Mouse (Mus musculus): ENCODE measurements around the gene Tacc2. TPM values are rescaled to one million over a fixed set of nuclear protein-coding genes. Genes with fewer than 3 reads are reported as not detected.

Tacc2 gene
- polyA plus RNA-seq, 1 experiment from 2014 or later = 34.7 TPM

- H3K4me3 ChIP-seq (ENCODE audit: low read depth, low read length) = no peak overlapping the region
- H3K27ac ChIP-seq (replicated peaks; ENCODE audit: low read depth, low read length) = no peak overlapping the region
- WGBS = 63% methylated on average over 9 of the region's 9 CpGs
- H3K4me1 ChIP-seq (ENCODE audit: control insufficient read depth, insufficient read depth, low read length) = 0 out of 2 replicates have a peak, but pooled peaks cover 2% of the 10 kb centered on the region
- H3K27me3 ChIP-seq (ENCODE audit: control insufficient read depth, insufficient read depth, low read length) = no peaks in the 10 kb centered on the region
- no peaks in the 10 kb centered on the region; the same call in 1 of the 2 replicates for H3K36me3 ChIP-seq (ENCODE audit: control insufficient read depth, insufficient read depth, low read length)
- no peak for DNase-seq (ENCODE audit: low spot score)
- no peak for ATAC-seq (ENCODE audit: insufficient number of reproducible peaks, low FRiP score, low TSS enrichment, low read depth)
- no peak overlapping the region for H3K4me2 ChIP-seq (ENCODE audit: low read depth, severe bottlenecking)
- no peak overlapping the region for H3K9ac ChIP-seq (ENCODE audit: low read length)
- no peaks in the 10 kb centered on the region for H3K9me3 ChIP-seq (ENCODE audit: control insufficient read depth, low read length)
Observed at GRCm38 (mm10) chr7:130708940-130709339, 131.7 kb downstream of the Tacc2 start.

DNA sequence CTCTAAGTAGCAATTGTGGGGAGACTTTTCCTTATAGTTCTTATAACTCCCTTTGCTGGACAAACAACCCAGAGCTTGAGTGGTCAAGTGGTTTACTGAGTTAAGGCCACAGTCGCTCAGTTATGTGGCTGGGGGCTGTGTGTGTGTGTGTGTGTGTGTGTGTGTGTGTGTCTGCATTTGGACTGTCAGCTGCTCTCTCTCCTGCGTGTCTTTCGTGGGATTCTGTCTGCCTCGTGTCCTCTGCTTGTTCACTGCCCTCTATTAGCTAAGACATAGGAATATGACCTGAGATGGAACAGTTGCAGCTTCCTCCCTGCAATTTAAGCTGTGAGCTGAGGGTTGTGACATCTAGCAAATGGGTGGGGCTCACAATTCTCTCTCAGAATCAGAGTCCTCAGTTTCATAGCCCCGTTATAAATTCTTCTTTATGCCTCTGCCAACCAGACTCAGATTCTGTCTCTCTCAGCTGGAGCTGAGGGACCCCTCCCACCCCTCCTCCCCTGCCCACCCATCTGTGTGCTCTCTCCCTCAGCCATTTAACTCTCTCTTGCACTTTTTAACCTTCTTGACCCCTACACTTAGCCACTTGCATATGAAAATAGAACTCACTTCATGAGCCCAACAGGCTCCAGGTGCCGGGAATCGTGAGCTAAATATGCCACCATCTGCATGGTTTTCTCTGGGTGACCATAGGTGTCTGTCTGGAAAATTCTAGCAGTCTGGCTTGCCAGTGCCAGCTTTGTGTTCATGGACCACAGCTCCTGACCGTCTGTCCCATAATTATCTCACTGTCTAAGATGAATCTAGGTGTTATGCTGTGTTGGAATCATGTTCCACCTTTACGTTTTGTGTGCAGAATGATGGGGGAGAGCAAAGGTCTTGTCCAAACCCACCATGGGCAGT is 132.4 kb downstream of the Tacc2 start:
- WGBS = 77% methylated on average over 9 of the region's 9 CpGs
- no peaks in the 10 kb centered on the region for H3K27me3 ChIP-seq (ENCODE audit: control insufficient read depth, insufficient read depth, low read length)

DNA sequence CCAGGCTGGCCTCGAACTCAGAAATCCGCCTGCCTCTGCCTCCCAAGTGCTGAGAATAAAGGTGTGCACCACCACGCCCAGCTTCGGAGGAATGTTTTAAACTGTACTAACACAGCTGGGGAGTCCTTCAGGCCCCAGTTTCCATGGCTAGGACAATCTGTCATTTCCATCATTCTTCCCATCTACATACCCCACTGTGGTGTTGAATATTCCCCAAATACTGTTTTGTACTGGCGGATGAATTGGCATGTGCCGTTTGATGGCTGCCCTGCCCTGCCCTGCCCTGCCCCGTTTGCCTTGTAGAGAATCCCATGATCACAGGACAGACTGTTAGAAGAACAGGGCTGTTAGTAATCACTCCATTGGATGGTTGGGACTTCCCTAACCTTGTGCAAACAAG is 134.6 kb downstream of the Tacc2 start:
- no peak overlapping the region for H3K4me3 ChIP-seq (ENCODE audit: low read depth, low read length)
- H3K27ac ChIP-seq (replicated peaks; ENCODE audit: low read depth, low read length) = no peak overlapping the region
- 93% methylated on average over 7 of the region's 7 CpGs for WGBS
- no peaks in the 10 kb centered on the region for H3K27me3 ChIP-seq (ENCODE audit: control insufficient read depth, insufficient read depth, low read length)
- no peaks in the 10 kb centered on the region for H3K9me3 ChIP-seq (ENCODE audit: control insufficient read depth, low read length)
- no peak overlapping the region for H3K9ac ChIP-seq (ENCODE audit: low read length)
- no peak for ATAC-seq (ENCODE audit: insufficient number of reproducible peaks, low FRiP score, low TSS enrichment, low read depth)
- no peak for DNase-seq (ENCODE audit: low spot score)
- H3K4me2 ChIP-seq (ENCODE audit: low read depth, severe bottlenecking) = no peak overlapping the region
- no peaks in the 10 kb centered on the region; the same call in 1 of the 2 replicates for H3K36me3 ChIP-seq (ENCODE audit: control insufficient read depth, insufficient read depth, low read length)
- H3K4me1 ChIP-seq (ENCODE audit: control insufficient read depth, insufficient read depth, low read length) = 0 out of 2 replicates have a peak, but pooled peaks cover 2% of the 10 kb centered on the region

More for the DNA sequence above, 132.4 kb downstream of the Tacc2 start:
- Histone ChIP-seq H3K27ac (replicated peaks; ENCODE audit: low read depth, low read length) (no peak overlapping the region), H3K4me1 (ENCODE audit: control insufficient read depth, insufficient read depth, low read length) (0 out of 2 replicates have a peak, but pooled peaks cover 2% of the 10 kb centered on the region), H3K9me3 (ENCODE audit: control insufficient read depth, low read length) (no peaks in the 10 kb centered on the region), H3K4me3 (ENCODE audit: low read depth, low read length) (no peak overlapping the region), H3K9ac (ENCODE audit: low read length) (no peak overlapping the region), H3K4me2 (ENCODE audit: low read depth, severe bottlenecking) (no peak overlapping the region), H3K36me3 (ENCODE audit: control insufficient read depth, insufficient read depth, low read length) (no peaks in the 10 kb centered on the region; the same call in 1 of the 2 replicates)
- DNase-seq (ENCODE audit: low spot score) (no peak), ATAC-seq (ENCODE audit: insufficient number of reproducible peaks, low FRiP score, low TSS enrichment, low read depth) (no peak)

- Histone ChIP-seq H3K4me2 (ENCODE audit: low read depth, severe bottlenecking) (no peak overlapping the region), H3K9ac (ENCODE audit: low read length) (no peak overlapping the region), H3K4me3 (ENCODE audit: low read depth, low read length) (no peak overlapping the region), H3K36me3 (ENCODE audit: control insufficient read depth, insufficient read depth, low read length) (no peaks in the 10 kb centered on the region), H3K27me3 (ENCODE audit: control insufficient read depth, insufficient read depth, low read length) (no peaks in the 10 kb centered on the region), H3K9me3 (ENCODE audit: control insufficient read depth, low read length) (no peaks in the 10 kb centered on the region), H3K4me1 (ENCODE audit: control insufficient read depth, insufficient read depth, low read length) (0 out of 2 replicates have a peak, but pooled peaks cover 2% of the 10 kb centered on the region), H3K27ac (replicated peaks; ENCODE audit: low read depth, low read length) (no peak overlapping the region)
- DNase-seq (ENCODE audit: low spot score) (no peak), ATAC-seq (ENCODE audit: insufficient number of reproducible peaks, low FRiP score, low TSS enrichment, low read depth) (no peak)
- 73% methylated on average over 6 of the region's 6 CpGs for WGBS
Observed at GRCm38 (mm10) chr7:130713319-130713718, 136.1 kb downstream of the Tacc2 start.

DNA sequence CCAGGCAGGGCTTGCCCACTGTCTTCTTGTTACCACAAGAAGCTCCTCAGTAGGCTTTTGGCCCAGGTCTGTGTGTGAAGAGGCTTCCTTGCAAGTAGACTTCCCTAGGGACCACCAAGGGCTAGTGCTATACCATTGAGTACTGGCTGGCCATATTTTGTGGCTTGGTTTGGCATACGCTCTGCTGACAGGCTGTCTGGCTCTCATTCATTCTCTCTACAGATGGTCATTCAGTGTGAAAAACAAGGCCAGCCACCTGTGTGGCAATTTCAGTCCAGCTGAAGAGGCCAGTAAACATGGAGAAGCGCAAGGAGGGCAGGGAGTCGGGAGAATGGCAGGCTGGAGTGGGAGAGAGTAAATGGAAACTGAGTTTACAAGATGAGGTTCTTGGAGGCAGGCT is 138.2 kb downstream of the Tacc2 start:
- no peak for ATAC-seq (ENCODE audit: insufficient number of reproducible peaks, low FRiP score, low TSS enrichment, low read depth)
- H3K9ac ChIP-seq (ENCODE audit: low read length) = no peak overlapping the region
- no peaks in the 10 kb centered on the region for H3K27me3 ChIP-seq (ENCODE audit: control insufficient read depth, insufficient read depth, low read length)
- no peak for DNase-seq (ENCODE audit: low spot score)
- H3K27ac ChIP-seq (replicated peaks; ENCODE audit: low read depth, low read length) = no peak overlapping the region
- H3K4me2 ChIP-seq (ENCODE audit: low read depth, severe bottlenecking) = no peak overlapping the region
- H3K4me3 ChIP-seq (ENCODE audit: low read depth, low read length) = no peak overlapping the region
- 91% methylated on average over 3 of the region's 3 CpGs for WGBS
- no peaks in the 10 kb centered on the region for H3K4me1 ChIP-seq (ENCODE audit: control insufficient read depth, insufficient read depth, low read length)
- no peaks in the 10 kb centered on the region for H3K36me3 ChIP-seq (ENCODE audit: control insufficient read depth, insufficient read depth, low read length)
- no peaks in the 10 kb centered on the region for H3K9me3 ChIP-seq (ENCODE audit: control insufficient read depth, low read length)

- no peak overlapping the region for H3K9ac ChIP-seq (ENCODE audit: low read length)
- no peak overlapping the region for H3K27ac ChIP-seq (replicated peaks; ENCODE audit: low read depth, low read length)
- no peaks in the 10 kb centered on the region for H3K36me3 ChIP-seq (ENCODE audit: control insufficient read depth, insufficient read depth, low read length)
- no peak for DNase-seq (ENCODE audit: low spot score)
- 94% methylated on average over 4 of the region's 4 CpGs for WGBS
- H3K4me3 ChIP-seq (ENCODE audit: low read depth, low read length) = no peak overlapping the region
- no peaks in the 10 kb centered on the region for H3K27me3 ChIP-seq (ENCODE audit: control insufficient read depth, insufficient read depth, low read length)
- H3K4me2 ChIP-seq (ENCODE audit: low read depth, severe bottlenecking) = no peak overlapping the region
- H3K9me3 ChIP-seq (ENCODE audit: control insufficient read depth, low read length) = no peaks in the 10 kb centered on the region
- no peak for ATAC-seq (ENCODE audit: insufficient number of reproducible peaks, low FRiP score, low TSS enrichment, low read depth)
- H3K4me1 ChIP-seq (ENCODE audit: control insufficient read depth, insufficient read depth, low read length) = peaks cover 3% of the 10 kb centered on the region
Observed at GRCm38 (mm10) chr7:130716341-130716740, 139.1 kb downstream of the Tacc2 start.

GRCm38 (mm10) chr7:130716989-130717388 is 139.8 kb downstream of the Tacc2 start:
- Histone ChIP-seq H3K4me2 (ENCODE audit: low read depth, severe bottlenecking) (no peak overlapping the region), H3K9ac (ENCODE audit: low read length) (no peak overlapping the region), H3K27ac (replicated peaks; ENCODE audit: low read depth, low read length) (no peak overlapping the region), H3K4me1 (ENCODE audit: control insufficient read depth, insufficient read depth, low read length) (peaks cover 3% of the 10 kb centered on the region), H3K27me3 (ENCODE audit: control insufficient read depth, insufficient read depth, low read length) (no peaks in the 10 kb centered on the region), H3K9me3 (ENCODE audit: control insufficient read depth, low read length) (no peaks in the 10 kb centered on the region), H3K36me3 (ENCODE audit: control insufficient read depth, insufficient read depth, low read length) (no peaks in the 10 kb centered on the region), H3K4me3 (ENCODE audit: low read depth, low read length) (no peak overlapping the region)
- 94% methylated on average over 6 of the region's 6 CpGs for WGBS
- DNase-seq (ENCODE audit: low spot score) (no peak), ATAC-seq (ENCODE audit: insufficient number of reproducible peaks, low FRiP score, low TSS enrichment, low read depth) (no peak)

- Histone ChIP-seq H3K4me3 (ENCODE audit: low read depth, low read length) (no peak overlapping the region), H3K9ac (ENCODE audit: low read length) (no peak overlapping the region; the same call in 1 of the 2 replicates), H3K9me3 (ENCODE audit: control insufficient read depth, low read length) (no peaks in the 10 kb centered on the region), H3K27me3 (ENCODE audit: control insufficient read depth, insufficient read depth, low read length) (no peaks in the 10 kb centered on the region), H3K4me2 (ENCODE audit: low read depth, severe bottlenecking) (no peak overlapping the region), H3K4me1 (ENCODE audit: control insufficient read depth, insufficient read depth, low read length) (peaks cover 3% of the 10 kb centered on the region), H3K27ac (replicated peaks; ENCODE audit: low read depth, low read length) (no peak overlapping the region), H3K36me3 (ENCODE audit: control insufficient read depth, insufficient read depth, low read length) (no peaks in the 10 kb centered on the region)
- 53% methylated on average over 16 of the region's 16 CpGs for WGBS
- DNase-seq (ENCODE audit: low spot score) (no peak), ATAC-seq (ENCODE audit: insufficient number of reproducible peaks, low FRiP score, low TSS enrichment, low read depth) (no peak)
Observed at GRCm38 (mm10) chr7:130719931-130720598, 142.8 kb downstream of the Tacc2 start.
